Mouse (Mus musculus): ENCODE data around the gene Sox13. TPM values are rescaled to one million over a fixed set of nuclear protein-coding genes. Genes with fewer than 3 reads are reported as not detected.

Sox13 gene
- total and polyA plus RNA-seq, 3 experiments, result 0.03 TPM; not detected in 2

GRCm38 (mm10) chr1:133437916-133438683, 13.9 kb upstream of the Sox13 start:
- H3K79me2 ChIP-seq (ENCODE audit: control insufficient read depth, insufficient read depth, low read length, poor library complexity), result no peaks in the 10 kb centered on the region
- no peak for DNase-seq (ENCODE audit: low read depth, low spot score)

GRCm38 (mm10) chr1:133434756-133435112, 10.6 kb upstream of the Sox13 start:
- Histone ChIP-seq H3K9ac (ENCODE audit: control insufficient read depth, low read depth, low read length, poor library complexity, severe bottlenecking) (no peak overlapping the region), H3K27ac (ENCODE audit: control insufficient read depth, low read depth, low read length) (no peak overlapping the region), H3K9me3 (replicated peaks; ENCODE audit: insufficient read depth, low read length) (no peaks in the 10 kb centered on the region), H3K36me3 (ENCODE audit: control insufficient read depth in 1 of 2, insufficient read depth in 2 of 2, low read length in 2 of 2) (no peaks in the 10 kb centered on the region), H3K27me3 (ENCODE audit: control insufficient read depth in 1 of 2, insufficient read depth in 2 of 2, low read length in 2 of 2) (peaks cover 2 to 3% of the 10 kb centered on the region in 2 experiments), H3K4me1 (ENCODE audit: control insufficient read depth in 1 of 2, insufficient read depth in 2 of 2, low read length in 2 of 2) (no peaks in the 10 kb centered on the region), H3K4me3 (ENCODE audit: control insufficient read depth in 1 of 2, insufficient read depth in 1 of 2, low read depth in 2 of 2, low read length in 2 of 2) (no peak overlapping the region), H3K79me2 (ENCODE audit: control insufficient read depth, insufficient read depth, low read length, poor library complexity) (no peaks in the 10 kb centered on the region)
- TF ChIP-seq JUND (IDR thresholded peaks at IDR 0.05; ENCODE audit: low read depth, low read length) (no peak), MAFK (IDR thresholded peaks at IDR 0.05; ENCODE audit: borderline replicate concordance, low read depth, low read length) (no peak), MYC (IDR thresholded peaks at IDR 0.05; ENCODE audit: low read depth, low read length) (no peak), USF1 (IDR thresholded peaks at IDR 0.05; ENCODE audit: low read depth, low read length) (no peak), SIN3A (IDR thresholded peaks at IDR 0.05; ENCODE audit: low read length) (no peak), CTCF (IDR thresholded peaks at IDR 0.05 in 2 of 3, conservative IDR thresholded peaks at IDR 0.05 in 1 of 3; ENCODE audit: control insufficient read depth in 1 of 3, insufficient read depth in 1 of 3, low read depth in 2 of 3, low read length in 3 of 3, poor library complexity in 1 of 3, severe bottlenecking in 1 of 3) (no peak), MEF2A (IDR thresholded peaks at IDR 0.05; ENCODE audit: extremely low read depth, insufficient replicate concordance, low read depth, low read length, poor library complexity, severe bottlenecking) (no peak), E2F4 (IDR thresholded peaks at IDR 0.05; ENCODE audit: borderline replicate concordance, low read depth, low read length) (no peak), ETS1 (IDR thresholded peaks at IDR 0.05; ENCODE audit: low read depth, low read length) (no peak), RCOR1 (IDR thresholded peaks at IDR 0.05; ENCODE audit: low read depth, low read length) (no peak), POLR2AphosphoS2 (IDR thresholded peaks at IDR 0.05; ENCODE audit: low read length) (no peak), NELFE (IDR thresholded peaks at IDR 0.05; ENCODE audit: low read depth, low read length) (no peak), ZMIZ1 (IDR thresholded peaks at IDR 0.05; ENCODE audit: low read depth, low read length) (no peak), ELF1 (IDR thresholded peaks at IDR 0.05; ENCODE audit: low read depth, low read length) (no peak), ZKSCAN1 (IDR thresholded peaks at IDR 0.05; ENCODE audit: low read depth, low read length) (no peak), ZNF384 (IDR thresholded peaks at IDR 0.05; ENCODE audit: low read depth, low read length) (no peak), BHLHE40 (IDR thresholded peaks at IDR 0.05; ENCODE audit: borderline replicate concordance, low read depth, low read length) (no peak), HCFC1 (IDR thresholded peaks at IDR 0.05; ENCODE audit: low read depth, low read length) (no peak), UBTF (IDR thresholded peaks at IDR 0.05; ENCODE audit: borderline replicate concordance, insufficient read depth, low read depth, low read length) (no peak), MAX (IDR thresholded peaks at IDR 0.05; ENCODE audit: low read length) (no peak)
- no peak for DNase-seq (ENCODE audit: low read depth, low spot score)

More at GRCm38 (mm10) chr1:133437916-133438683, 13.9 kb upstream of the Sox13 start:
- Histone ChIP-seq H3K27me3 (ENCODE audit: control insufficient read depth in 1 of 2, insufficient read depth in 2 of 2, low read length in 2 of 2) (peaks cover 0 to 4% of the 10 kb centered on the region in 2 experiments; a peak in 3 of 4 replicates), H3K36me3 (ENCODE audit: control insufficient read depth in 1 of 2, insufficient read depth in 2 of 2, low read length in 2 of 2) (no peaks in the 10 kb centered on the region), H3K9ac (ENCODE audit: control insufficient read depth, low read depth, low read length, poor library complexity, severe bottlenecking) (no peak overlapping the region), H3K4me3 (ENCODE audit: control insufficient read depth in 1 of 2, insufficient read depth in 1 of 2, low read depth in 2 of 2, low read length in 2 of 2) (no peak overlapping the region), H3K9me3 (replicated peaks; ENCODE audit: insufficient read depth, low read length) (no peaks in the 10 kb centered on the region), H3K4me1 (ENCODE audit: control insufficient read depth in 1 of 2, insufficient read depth in 2 of 2, low read length in 2 of 2) (no peaks in the 10 kb centered on the region), H3K27ac (ENCODE audit: control insufficient read depth, low read depth, low read length) (no peak overlapping the region)
- TF ChIP-seq EP300 (IDR thresholded peaks at IDR 0.05; ENCODE audit: low read depth in 1 of 2, low read length in 2 of 2) (no peak), ELF1 (IDR thresholded peaks at IDR 0.05; ENCODE audit: low read depth, low read length) (peak; percentile 35; the same call in 1 of the 2 replicates)
